Mouse (Mus musculus): ENCODE results near the gene Prpsap2.

DNA sequence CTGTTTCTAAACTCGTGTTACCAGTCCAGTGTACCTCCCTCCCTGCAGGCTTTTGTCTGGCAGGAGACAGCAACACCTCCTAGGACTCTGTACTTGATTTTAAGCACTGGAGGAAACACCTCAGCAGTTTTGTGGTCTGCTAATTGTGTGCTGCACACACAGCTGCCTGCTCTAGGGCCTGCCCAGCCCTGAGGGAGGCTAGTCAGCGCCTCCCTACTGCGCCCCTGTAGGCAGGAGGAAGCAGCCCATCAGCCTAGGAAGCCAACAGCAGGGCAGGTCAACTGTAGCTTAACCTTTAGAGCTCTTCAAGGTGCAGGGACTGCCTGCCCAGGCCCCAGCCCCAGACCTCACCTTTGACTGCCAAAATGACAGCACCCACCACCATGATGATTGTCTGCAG lies 53.0 kb downstream of the Prpsap2 start:
- TF ChIP-seq POLR2A (IDR thresholded peaks at IDR 0.05; ENCODE audit: borderline replicate concordance, control insufficient read depth, low read depth, low read length) (no peak), CTCF (IDR thresholded peaks at IDR 0.05; ENCODE audit: control insufficient read depth, insufficient read depth, low read length) (no peak)

Data from bone marrow, adult 2 months (tissue).